Mouse (Mus musculus) gastrocnemius, adult 18-20 months (tissue): ENCODE results near the gene Prpf31. TPM values are rescaled to one million over a fixed set of nuclear protein-coding genes. Genes with fewer than 3 reads are reported as not detected.

Experiments
- DNase-seq: peaks from one replicate; pipeline ENCODE4 v3.0.0; 2021; ENCODE audit warnings: low spot score
- microRNA-seq: library from miRNA; unstranded; fragments of <30 nt; microRNA quantifications from one replicate; pipeline ENCODE4 v1.2.0, GENCODE M21; 2021
- total RNA-seq, 2 experiments: library from RNA; stranded (reverse); gene quantifications; 2 replicates each; pipeline ENCODE4 v1.2.3; 2021

Prpf31 gene
- total RNA-seq, 2 experiments from 2014 or later: 21.9 to 22.1 TPM

DNA sequence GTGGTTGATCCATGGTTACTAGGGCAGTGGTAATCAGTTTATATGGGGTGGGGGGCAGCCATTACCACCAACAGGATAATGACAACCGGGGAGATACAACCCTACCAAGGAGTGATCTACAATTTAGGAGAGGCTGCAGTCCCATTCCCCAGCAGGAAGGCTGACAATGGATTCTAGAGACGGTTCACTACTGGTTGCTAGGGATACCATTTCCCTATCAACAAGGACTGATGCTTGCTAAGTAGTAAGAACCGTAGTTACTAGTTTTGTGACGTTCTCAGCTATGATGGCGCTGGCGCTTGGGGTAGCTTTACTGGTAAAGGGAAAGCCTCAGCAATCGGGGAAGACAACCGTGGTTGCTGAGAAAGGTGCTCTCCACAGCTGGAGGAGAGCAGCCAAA, 54.9 kb downstream of the Prpf31 start:
- DNase-seq: no peak

DNA sequence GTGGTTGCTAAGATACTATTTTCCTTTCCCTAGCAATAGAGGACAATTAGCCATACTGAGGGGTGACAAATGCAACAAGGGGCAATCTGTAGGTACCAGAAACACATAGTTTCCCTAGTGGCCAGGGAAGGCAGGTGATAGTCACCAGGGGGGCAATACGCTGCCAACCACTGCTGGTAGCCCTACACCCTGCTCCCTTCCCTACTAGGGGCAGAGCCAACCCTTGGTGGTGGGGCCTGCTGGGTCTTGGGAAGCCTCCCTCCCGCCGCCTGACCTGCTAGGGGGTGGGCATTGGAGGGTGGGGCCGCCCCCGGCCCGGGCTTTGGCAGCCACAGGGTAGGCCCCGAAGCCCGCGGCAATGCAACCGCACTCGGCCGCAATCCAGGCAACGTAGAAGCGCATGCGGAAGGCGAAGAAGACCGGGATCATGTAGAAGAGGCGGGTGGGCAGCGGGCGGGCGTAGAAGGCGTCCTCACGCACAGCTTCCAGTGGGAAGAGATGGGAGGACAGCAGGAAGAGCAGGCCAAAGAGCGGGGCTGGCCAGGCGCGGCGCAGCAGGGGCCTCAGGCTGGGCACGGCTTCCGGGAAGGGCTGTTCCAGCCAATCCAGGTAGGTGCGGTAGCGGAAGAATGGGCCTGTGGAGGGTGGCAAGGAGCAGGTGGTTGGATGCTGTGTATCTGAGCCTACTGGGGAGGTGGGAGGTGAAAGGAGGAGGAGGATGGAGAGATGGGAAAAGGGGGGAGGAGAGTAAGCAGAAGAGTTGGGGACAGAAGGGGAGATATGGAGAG, 55.8 kb downstream of the Prpf31 start:
- no peak for DNase-seq

DNA sequence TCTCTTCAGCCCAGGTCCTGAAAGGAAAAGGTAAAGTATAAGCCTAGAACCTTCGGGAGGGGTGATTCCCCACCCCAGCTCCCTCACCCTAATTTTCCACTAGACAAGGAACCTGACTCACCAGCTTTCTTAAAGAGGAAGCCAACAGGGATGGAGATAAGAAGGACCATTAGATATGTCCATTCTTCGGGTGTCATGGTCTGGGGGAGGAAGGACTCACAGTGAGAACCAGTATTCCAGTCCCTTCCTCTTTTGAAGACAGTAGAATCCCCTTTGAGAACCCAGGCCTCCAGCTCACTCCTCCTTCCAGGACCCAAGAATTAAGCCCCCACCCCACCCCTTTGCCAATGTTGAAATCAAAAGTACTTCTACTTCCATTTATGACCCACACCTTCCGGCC, 62.1 kb downstream of the Prpf31 start:
- no peak for DNase-seq

Small RNAs within 50 kb of the gene (microRNA-seq; reads per million reads assigned to microRNA genes)
- gene Gm25100: not detected
- 2.7 reads per million for gene Mir3572

Other genes with a start within 250 kb of the Prpf31 start
- not detected for gene Cacng8, start 239.3 kb upstream of the Prpf31 start, total RNA-seq
- 100 to 1,000 TPM; 125 to 129 TPM for gene Cacng6, start 205.8 kb upstream of the Prpf31 start, total RNA-seq
- gene Tarm1, start 127.4 kb upstream of the Prpf31 start, total RNA-seq: under 1 TPM in 1 of 2 experiments, not detected in 1; 0.14 TPM
- not detected for gene Oscar, start 13.8 kb upstream of the Prpf31 start, total RNA-seq
- 1,000 to 10,000 TPM; 1,020 to 1,031 TPM for gene Ndufa3, start 12.6 kb upstream of the Prpf31 start, total RNA-seq
- 10 to 100 TPM; 14.9 to 16.0 TPM for gene Tfpt, start 56 bp upstream of the Prpf31 start, total RNA-seq
- gene Cnot3, start 15.3 kb downstream of the Prpf31 start, total RNA-seq: 10 to 100 TPM; 16.3 to 18.5 TPM
- gene Leng1, start 35.9 kb downstream of the Prpf31 start, total RNA-seq: 1 to 10 TPM; 4.6 to 5.6 TPM
- under 1 TPM; 0.17 to 0.34 TPM for gene Tmc4, start 47.6 kb downstream of the Prpf31 start, total RNA-seq
- 10 to 100 TPM; 27.3 to 31.9 TPM for gene Tsen34, start 62.9 kb downstream of the Prpf31 start, total RNA-seq
- 1 to 10 TPM; 7.6 to 8.1 TPM for gene Mboat7, start 63.5 kb downstream of the Prpf31 start, total RNA-seq
- 100 to 1,000 TPM; 415 to 437 TPM for gene Rps9, start 74.0 kb downstream of the Prpf31 start, total RNA-seq
- gene Pirb, start 90.4 kb downstream of the Prpf31 start, total RNA-seq: under 1 TPM; 0.57 to 0.74 TPM
- gene Gm15448, start 195.7 kb downstream of the Prpf31 start, total RNA-seq: not detected
- gene Pira2, start 215.1 kb downstream of the Prpf31 start, total RNA-seq: under 1 TPM; 0.07 to 0.12 TPM